Mouse (Mus musculus): Measurements from ENCODE around the gene Fam98c. TPM values are rescaled to one million over a fixed set of nuclear protein-coding genes. Genes with fewer than 3 reads are reported as not detected.

The Fam98c gene
- polyA plus RNA-seq, 1 experiment, result 7.7 TPM

- no peaks in the 10 kb centered on the region for H3K79me2 ChIP-seq (ENCODE audit: control insufficient read depth, insufficient read depth)
- TF ChIP-seq MYOD1 (IDR thresholded peaks at IDR 0.05; ENCODE audit: control insufficient read depth, insufficient read length, low read depth) (no peak), FOSL1 (IDR thresholded peaks at IDR 0.05; ENCODE audit: insufficient read depth, low read length, poor library complexity, severe bottlenecking) (no peak), MAX (IDR thresholded peaks at IDR 0.05) (no peak), MYOG (IDR thresholded peaks at IDR 0.05; ENCODE audit: control insufficient read depth, extremely low read depth, insufficient read length) (no peak), CEBPB (IDR thresholded peaks at IDR 0.05; ENCODE audit: low read depth) (no peak), CTCF (IDR thresholded peaks at IDR 0.05; ENCODE audit: control insufficient read depth, insufficient read depth, insufficient read length) (no peak)
- H3K36me3 ChIP-seq (ENCODE audit: control insufficient read depth, insufficient read depth), result no peaks in the 10 kb centered on the region
- no peaks in the 10 kb centered on the region for H3K79me3 ChIP-seq (ENCODE audit: low read depth)
- no peaks in the 10 kb centered on the region for H3K27me3 ChIP-seq (ENCODE audit: control insufficient read depth, insufficient read depth, insufficient read length)
- H3K4me3 ChIP-seq (ENCODE audit: insufficient read depth, poor library complexity, severe bottlenecking), result no peak overlapping the region
- H3ac ChIP-seq (ENCODE audit: control insufficient read depth, insufficient read length, low read depth), result no peak overlapping the region
Measured at GRCm38 (mm10) chr7:29154018-29154720, 1.9 kb downstream of the Fam98c start.

DNA sequence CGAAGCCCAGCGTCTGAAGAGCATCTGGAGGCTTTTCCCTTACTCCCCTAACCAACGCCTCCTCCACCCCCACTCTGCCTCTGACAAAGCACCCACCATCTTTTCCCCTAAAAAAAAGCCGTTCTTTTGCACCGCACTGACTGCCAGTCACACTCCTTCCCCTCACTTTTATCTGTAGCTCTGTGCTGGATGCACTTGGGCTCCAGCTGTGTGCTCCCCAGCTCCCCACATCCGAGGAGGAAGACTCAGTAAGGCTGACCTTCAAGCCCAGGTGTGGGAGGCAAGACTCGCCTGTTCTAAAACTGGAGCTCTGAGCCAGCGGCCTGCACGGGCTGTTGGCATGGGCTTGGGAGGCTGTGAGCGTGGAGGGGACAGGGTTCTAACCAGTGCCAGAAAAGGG, 4.5 kb downstream of the Fam98c start:
- no peaks in the 10 kb centered on the region for H3K36me3 ChIP-seq (ENCODE audit: control insufficient read depth, insufficient read depth)
- no peaks in the 10 kb centered on the region for H3K79me2 ChIP-seq (ENCODE audit: control insufficient read depth, insufficient read depth)
- H3K4me3 ChIP-seq (ENCODE audit: insufficient read depth, poor library complexity, severe bottlenecking), result no peak overlapping the region
- H3K27me3 ChIP-seq (ENCODE audit: control insufficient read depth, insufficient read depth, insufficient read length), result no peaks in the 10 kb centered on the region
- H3K79me3 ChIP-seq (ENCODE audit: low read depth), result no peaks in the 10 kb centered on the region
- no peak overlapping the region for H3ac ChIP-seq (ENCODE audit: control insufficient read depth, insufficient read length, low read depth)
- TF ChIP-seq MYOD1 (IDR thresholded peaks at IDR 0.05; ENCODE audit: control insufficient read depth, insufficient read length, low read depth) (no peak), MAX (IDR thresholded peaks at IDR 0.05) (no peak), FOSL1 (IDR thresholded peaks at IDR 0.05; ENCODE audit: insufficient read depth, low read length, poor library complexity, severe bottlenecking) (no peak), USF1 (IDR thresholded peaks at IDR 0.05; ENCODE audit: low read depth) (no peak), CEBPB (IDR thresholded peaks at IDR 0.05; ENCODE audit: low read depth) (no peak), CTCF (IDR thresholded peaks at IDR 0.05; ENCODE audit: control insufficient read depth, insufficient read depth, insufficient read length) (no peak), MYOG (IDR thresholded peaks at IDR 0.05; ENCODE audit: control insufficient read depth, extremely low read depth, insufficient read length) (no peak)

DNA sequence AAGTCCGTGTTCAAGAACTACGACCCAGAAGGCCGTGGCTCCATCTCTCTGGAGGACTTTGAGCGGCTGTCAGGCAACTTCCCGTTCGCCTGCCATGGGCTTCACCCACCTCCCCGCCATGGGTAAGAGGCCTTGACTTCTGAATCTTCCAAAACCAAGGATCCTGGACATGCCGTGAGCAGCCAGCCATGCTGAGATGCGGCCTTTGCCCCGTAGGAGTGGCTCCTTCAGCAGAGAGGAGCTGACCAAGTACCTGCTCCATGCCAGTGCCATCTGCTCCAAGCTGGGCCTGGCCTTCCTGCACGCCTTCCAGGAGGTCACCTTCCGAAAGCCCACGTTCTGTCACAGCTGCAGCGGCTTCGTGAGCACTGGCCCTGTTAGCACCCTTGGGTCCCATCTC, 7.3 kb downstream of the Fam98c start:
- H3K4me3 ChIP-seq (ENCODE audit: insufficient read depth, poor library complexity, severe bottlenecking), result no peak overlapping the region

DNA sequence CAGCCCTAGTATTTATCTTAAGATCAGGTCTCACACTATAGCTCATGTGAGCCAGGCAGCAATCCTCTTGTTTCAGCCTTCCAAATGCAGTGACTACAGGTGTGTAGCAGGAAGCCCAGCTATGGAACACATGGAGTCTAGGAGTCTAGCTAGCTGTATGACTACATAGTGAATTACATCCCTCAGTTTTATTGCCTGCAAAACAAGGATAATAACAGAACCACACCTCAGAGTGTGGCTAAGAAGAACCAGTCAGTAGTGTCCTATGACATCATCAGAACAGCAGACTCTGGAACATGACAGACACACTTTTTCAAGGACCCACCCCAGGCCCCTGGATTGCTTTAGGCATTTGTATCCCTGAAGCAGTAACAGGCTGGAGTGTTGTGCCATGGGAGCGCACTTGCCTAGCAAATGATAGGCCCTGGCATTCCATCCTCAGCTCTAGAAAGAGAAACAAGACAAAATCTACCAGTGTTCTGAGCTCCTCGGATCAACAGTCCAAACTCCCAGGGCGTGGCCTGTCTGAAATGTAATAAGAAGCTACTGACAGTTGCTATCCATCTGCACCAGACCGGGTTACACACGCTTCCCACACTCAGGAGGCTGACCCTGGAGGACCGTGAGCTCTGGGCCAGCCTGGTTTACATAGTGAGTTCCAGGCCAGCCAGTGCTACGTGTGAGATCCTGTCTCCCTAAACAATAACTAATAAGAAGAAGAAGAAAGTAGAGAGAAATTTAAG, 9.2 kb downstream of the Fam98c start:
- no peaks in the 10 kb centered on the region for H3K27me3 ChIP-seq (ENCODE audit: control insufficient read depth, insufficient read depth, insufficient read length)
- no peak for TF ChIP-seq MYOD1 (IDR thresholded peaks at IDR 0.05; ENCODE audit: control insufficient read depth, insufficient read length, low read depth)
- TF ChIP-seq FOSL1 (IDR thresholded peaks at IDR 0.05; ENCODE audit: insufficient read depth, low read length, poor library complexity, severe bottlenecking), result no peak
- TF ChIP-seq MYOG (IDR thresholded peaks at IDR 0.05; ENCODE audit: control insufficient read depth, extremely low read depth, insufficient read length), result no peak
- no peak for TF ChIP-seq USF1 (IDR thresholded peaks at IDR 0.05; ENCODE audit: low read depth)
- TF ChIP-seq CTCF (IDR thresholded peaks at IDR 0.05; ENCODE audit: control insufficient read depth, insufficient read depth, insufficient read length), result no peak
- no peak for TF ChIP-seq CEBPB (IDR thresholded peaks at IDR 0.05; ENCODE audit: low read depth)
- no peak for TF ChIP-seq MAX (IDR thresholded peaks at IDR 0.05)
- no peaks in the 10 kb centered on the region for H3K79me2 ChIP-seq (ENCODE audit: control insufficient read depth, insufficient read depth)
- H3K36me3 ChIP-seq (ENCODE audit: control insufficient read depth, insufficient read depth), result no peaks in the 10 kb centered on the region
- H3K79me3 ChIP-seq (ENCODE audit: low read depth), result no peaks in the 10 kb centered on the region
- no peak overlapping the region for H3ac ChIP-seq (ENCODE audit: control insufficient read depth, insufficient read length, low read depth)
- no peak overlapping the region for H3K4me3 ChIP-seq (ENCODE audit: insufficient read depth, poor library complexity, severe bottlenecking)

More for the DNA sequence above, 7.3 kb downstream of the Fam98c start:
- TF ChIP-seq MYOD1 (IDR thresholded peaks at IDR 0.05; ENCODE audit: control insufficient read depth, insufficient read length, low read depth), result no peak
- TF ChIP-seq CEBPB (IDR thresholded peaks at IDR 0.05; ENCODE audit: low read depth), result no peak
- TF ChIP-seq USF1 (IDR thresholded peaks at IDR 0.05; ENCODE audit: low read depth), result no peak
- TF ChIP-seq FOSL1 (IDR thresholded peaks at IDR 0.05; ENCODE audit: insufficient read depth, low read length, poor library complexity, severe bottlenecking), result no peak
- no peak for TF ChIP-seq MYOG (IDR thresholded peaks at IDR 0.05; ENCODE audit: control insufficient read depth, extremely low read depth, insufficient read length)
- no peak for TF ChIP-seq MAX (IDR thresholded peaks at IDR 0.05)
- no peak for TF ChIP-seq CTCF (IDR thresholded peaks at IDR 0.05; ENCODE audit: control insufficient read depth, insufficient read depth, insufficient read length)
- H3K79me2 ChIP-seq (ENCODE audit: control insufficient read depth, insufficient read depth), result no peaks in the 10 kb centered on the region
- no peaks in the 10 kb centered on the region for H3K79me3 ChIP-seq (ENCODE audit: low read depth)
- no peaks in the 10 kb centered on the region for H3K36me3 ChIP-seq (ENCODE audit: control insufficient read depth, insufficient read depth)
- no peak overlapping the region for H3ac ChIP-seq (ENCODE audit: control insufficient read depth, insufficient read length, low read depth)
- H3K27me3 ChIP-seq (ENCODE audit: control insufficient read depth, insufficient read depth, insufficient read length), result no peaks in the 10 kb centered on the region

DNA sequence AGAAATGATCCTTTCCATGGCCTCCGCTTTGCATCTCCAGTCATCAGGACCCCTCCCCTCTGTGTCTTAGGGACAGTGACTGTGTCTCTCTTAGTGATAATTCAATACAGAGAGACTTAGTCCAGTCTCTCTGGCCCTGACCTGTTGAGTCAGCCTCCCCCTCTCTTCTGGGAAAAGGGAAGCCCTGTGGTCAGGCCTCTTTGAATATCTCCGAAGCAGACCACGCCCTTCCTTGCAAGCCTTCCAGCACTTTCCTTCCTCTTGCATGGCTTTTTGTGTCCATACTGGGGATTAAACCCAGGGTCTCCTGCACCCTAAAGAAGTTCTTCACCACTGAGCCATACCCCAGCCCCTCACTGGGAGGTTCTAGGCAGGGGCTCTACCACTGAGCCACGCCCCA, 12.0 kb downstream of the Fam98c start:
- H3K4me3 ChIP-seq (ENCODE audit: insufficient read depth, poor library complexity, severe bottlenecking), result no peak overlapping the region

More for the DNA sequence above, 12.0 kb downstream of the Fam98c start:
- no peaks in the 10 kb centered on the region for H3K27me3 ChIP-seq (ENCODE audit: control insufficient read depth, insufficient read depth, insufficient read length)
- no peak overlapping the region for H3ac ChIP-seq (ENCODE audit: control insufficient read depth, insufficient read length, low read depth)
- H3K79me2 ChIP-seq (ENCODE audit: control insufficient read depth, insufficient read depth), result no peaks in the 10 kb centered on the region
- no peaks in the 10 kb centered on the region for H3K36me3 ChIP-seq (ENCODE audit: control insufficient read depth, insufficient read depth)
- TF ChIP-seq FOSL1 (IDR thresholded peaks at IDR 0.05; ENCODE audit: insufficient read depth, low read length, poor library complexity, severe bottlenecking), result no peak
- no peak for TF ChIP-seq MYOG (IDR thresholded peaks at IDR 0.05; ENCODE audit: control insufficient read depth, extremely low read depth, insufficient read length)
- no peak for TF ChIP-seq CEBPB (IDR thresholded peaks at IDR 0.05; ENCODE audit: low read depth)
- no peak for TF ChIP-seq CTCF (IDR thresholded peaks at IDR 0.05; ENCODE audit: control insufficient read depth, insufficient read depth, insufficient read length)
- no peak for TF ChIP-seq MAX (IDR thresholded peaks at IDR 0.05)
- no peak for TF ChIP-seq USF1 (IDR thresholded peaks at IDR 0.05; ENCODE audit: low read depth)
- TF ChIP-seq MYOD1 (IDR thresholded peaks at IDR 0.05; ENCODE audit: control insufficient read depth, insufficient read length, low read depth), result no peak
- no peaks in the 10 kb centered on the region for H3K79me3 ChIP-seq (ENCODE audit: low read depth)
